Mouse (Mus musculus): ENCODE measurements around the gene Hoxa10. TPM values are rescaled to one million over a fixed set of nuclear protein-coding genes. Genes with fewer than 3 reads are reported as not detected.
A peak's percentile ranks its signal among the peaks of the same experiment; 100 is the strongest.

Gene Hoxa10
- polyA plus RNA-seq, 2 experiments = 111 to 117 TPM

GRCm38 (mm10) chr6:52214271-52214670 lies 26.4 kb downstream of the Hoxa10 start:
- WGBS = 34% methylated on average over 5 of the region's 5 CpGs
- no peak overlapping the region for H3K4me3 ChIP-seq (replicated peaks; ENCODE audit: low read length)
- no peaks in the 10 kb centered on the region for H3K9me3 ChIP-seq (ENCODE audit: control insufficient read depth, low read length)
- peaks cover 29% of the 10 kb centered on the region for H3K27me3 ChIP-seq (ENCODE audit: control insufficient read depth, insufficient read depth, low read length)
- no peak for ATAC-seq (ENCODE audit: low FRiP score, low read depth)
- H3K36me3 ChIP-seq (ENCODE audit: control insufficient read depth, insufficient read depth, low read length) = no peaks in the 10 kb centered on the region
- H3K9ac ChIP-seq (ENCODE audit: low read depth, low read length, severe bottlenecking) = no peak overlapping the region
- peaks cover 46% of the 10 kb centered on the region for H3K4me1 ChIP-seq (ENCODE audit: control insufficient read depth, insufficient read depth, low read length)
- no peak for DNase-seq (ENCODE audit: low spot score)
- no peak overlapping the region for H3K27ac ChIP-seq (replicated peaks; ENCODE audit: low read depth, low read length)
- TF ChIP-seq POLR2A (IDR thresholded peaks at IDR 0.05; ENCODE audit: borderline replicate concordance, extremely low read depth, insufficient read depth, insufficient read length) = no peak
- no peak overlapping the region for H3K4me2 ChIP-seq (replicated peaks; ENCODE audit: low read depth, low read length, severe bottlenecking)

- no peaks in the 10 kb centered on the region for H3K9me3 ChIP-seq (ENCODE audit: control insufficient read depth, low read length)
- H3K4me3 ChIP-seq (replicated peaks; ENCODE audit: low read length) = peak within 1 kb of the TSS; percentile 65
- H3K9ac ChIP-seq (ENCODE audit: low read depth, low read length, severe bottlenecking) = peak within 1 kb of the TSS; percentile 84
- WGBS = 2% methylated on average over 38 of the region's 38 CpGs
- DNase-seq (ENCODE audit: low spot score) (peak; percentile 86), ATAC-seq (ENCODE audit: low FRiP score, low read depth) (peak; percentile 68)
- peaks cover 50% of the 10 kb centered on the region for H3K4me1 ChIP-seq (ENCODE audit: control insufficient read depth, insufficient read depth, low read length)
- TF ChIP-seq POLR2A (IDR thresholded peaks at IDR 0.05; ENCODE audit: borderline replicate concordance, extremely low read depth, insufficient read depth, insufficient read length) = peak; percentile 92; the same call in 1 of the 2 replicates
- H3K36me3 ChIP-seq (ENCODE audit: control insufficient read depth, insufficient read depth, low read length) = no peaks in the 10 kb centered on the region
- peak within 1 kb of the TSS; percentile 75 for H3K4me2 ChIP-seq (replicated peaks; ENCODE audit: low read depth, low read length, severe bottlenecking)
- peaks cover 29% of the 10 kb centered on the region for H3K27me3 ChIP-seq (ENCODE audit: control insufficient read depth, insufficient read depth, low read length)
- H3K27ac ChIP-seq (replicated peaks; ENCODE audit: low read depth, low read length) = peak within 1 kb of the TSS; percentile 91
Measured at GRCm38 (mm10) chr6:52213119-52213986, 27.3 kb downstream of the Hoxa10 start, which contains the start of the genes Hoxa3 and Gm28308. Gene Hoxa3 (minus strand): TSS chr6:52213336. Gene Gm28308 (minus strand): TSS chr6:52213339.

GRCm38 (mm10) chr6:52212556-52213118 lies 28.0 kb downstream of the Hoxa10 start:
- H3K4me1 ChIP-seq (ENCODE audit: control insufficient read depth, insufficient read depth, low read length) = peaks cover 47% of the 10 kb centered on the region
- TF ChIP-seq POLR2A (IDR thresholded peaks at IDR 0.05; ENCODE audit: borderline replicate concordance, extremely low read depth, insufficient read depth, insufficient read length) = 0 out of 2 replicates have a peak, but pooled peaks have one; percentile 17
- peaks cover 29% of the 10 kb centered on the region for H3K27me3 ChIP-seq (ENCODE audit: control insufficient read depth, insufficient read depth, low read length)
- H3K36me3 ChIP-seq (ENCODE audit: control insufficient read depth, insufficient read depth, low read length) = no peaks in the 10 kb centered on the region
- peak overlapping the region; percentile 84 for H3K9ac ChIP-seq (ENCODE audit: low read depth, low read length, severe bottlenecking)
- H3K27ac ChIP-seq (replicated peaks; ENCODE audit: low read depth, low read length) = peak overlapping the region; percentile 91
- WGBS = 0% methylated on average over 22 of the region's 22 CpGs
- DNase-seq (ENCODE audit: low spot score) (peak; percentile 4), ATAC-seq (ENCODE audit: low FRiP score, low read depth) (no peak)
- H3K9me3 ChIP-seq (ENCODE audit: control insufficient read depth, low read length) = no peaks in the 10 kb centered on the region
- peak overlapping the region; percentile 75 for H3K4me2 ChIP-seq (replicated peaks; ENCODE audit: low read depth, low read length, severe bottlenecking)
- peak overlapping the region; percentile 65 for H3K4me3 ChIP-seq (replicated peaks; ENCODE audit: low read length)

GRCm38 (mm10) chr6:52211961-52212360 lies 28.7 kb downstream of the Hoxa10 start:
- no peak for DNase-seq (ENCODE audit: low spot score)
- no peak for ATAC-seq (ENCODE audit: low FRiP score, low read depth)
- no peaks in the 10 kb centered on the region for H3K9me3 ChIP-seq (ENCODE audit: control insufficient read depth, low read length)
- H3K4me1 ChIP-seq (ENCODE audit: control insufficient read depth, insufficient read depth, low read length) = peaks cover 45% of the 10 kb centered on the region
- H3K4me2 ChIP-seq (replicated peaks; ENCODE audit: low read depth, low read length, severe bottlenecking) = peak overlapping the region; percentile 75
- peaks cover 35% of the 10 kb centered on the region for H3K27me3 ChIP-seq (ENCODE audit: control insufficient read depth, insufficient read depth, low read length)
- peak overlapping the region; percentile 84 for H3K9ac ChIP-seq (ENCODE audit: low read depth, low read length, severe bottlenecking)
- 0 out of 2 replicates have a peak, but pooled peaks have one; percentile 1 for TF ChIP-seq POLR2A (IDR thresholded peaks at IDR 0.05; ENCODE audit: borderline replicate concordance, extremely low read depth, insufficient read depth, insufficient read length)
- peak overlapping the region; percentile 65 for H3K4me3 ChIP-seq (replicated peaks; ENCODE audit: low read length)
- peak overlapping the region; percentile 91 for H3K27ac ChIP-seq (replicated peaks; ENCODE audit: low read depth, low read length)
- H3K36me3 ChIP-seq (ENCODE audit: control insufficient read depth, insufficient read depth, low read length) = no peaks in the 10 kb centered on the region
- 0% methylated on average over 13 of the region's 13 CpGs for WGBS

Measured in limb, embryonic 14.5 days (tissue).